Comparison of ENCODE assay signal across 14 mouse cellular contexts in the genomic region with DNA sequence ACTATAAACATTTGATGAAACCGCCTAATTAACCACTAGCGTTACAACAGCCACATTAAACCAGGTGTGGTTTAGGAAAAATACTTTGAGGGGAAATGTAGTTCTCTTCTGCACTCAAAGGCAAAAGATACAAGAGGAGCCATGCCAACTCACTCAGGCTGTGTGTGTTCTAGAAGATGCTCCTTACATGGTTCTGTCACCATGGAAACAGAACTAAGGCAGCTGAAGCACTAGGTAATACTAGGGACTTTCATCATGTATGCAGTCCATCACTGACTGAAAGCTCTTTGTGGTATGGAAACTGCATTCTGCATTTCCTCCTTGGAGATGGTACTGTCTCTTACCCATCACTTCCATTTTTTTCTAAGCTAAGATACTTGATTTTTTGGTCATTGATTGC.
"Had no signal": no experiment of that assay in that cellular context is flagged by ENCODE, and none has a peak within 500 bp of the region (broad histone marks: within the 10 kb centered on the region; RNA-seq: fewer than 3 reads in every experiment).

No protein-coding gene starts in this region.

- H3K9me3 ChIP-seq: limb, embryonic 13.5 days; neural tube, embryonic 15.5 days had no signal

- H3K4me3 ChIP-seq: layer of hippocampus, adult 2 months; limb, embryonic 13.5 days; myocyte; neural tube, embryonic 15.5 days had no signal

- H3K27me3 ChIP-seq: limb, embryonic 13.5 days; neural tube, embryonic 15.5 days had no signal

- H3K9ac ChIP-seq: limb, embryonic 13.5 days; liver, embryonic 14.5 days; neural tube, embryonic 15.5 days had no signal

- H3K36me3 ChIP-seq: limb, embryonic 13.5 days; neural tube, embryonic 15.5 days had no signal

- DNase-seq: kidney, adult 11 months; kidney, adult 9 months; kidney, postnatal 36 days; left cerebral cortex, postnatal 4 days; lung, adult 18-20 months; right cerebral cortex, adult 18-20 months; right cerebral cortex, postnatal 25 days had no signal

- H3K27ac ChIP-seq: kidney, postnatal 0 days; layer of hippocampus, adult 2 months; limb, embryonic 13.5 days; liver, embryonic 14.5 days; neural tube, embryonic 15.5 days; stomach, postnatal 0 days had no signal

- H3K4me2 ChIP-seq: limb, embryonic 13.5 days; neural tube, embryonic 15.5 days had no signal
